Mouse (Mus musculus) cerebral cortex, adult 2 months (tissue): Measurements from ENCODE around the gene Ppbp.

Source experiments
- WGBS: fragments of 180-500 bp; shearing (Covaris S2); methylation state at CpG from one replicate; pipeline ENCODE4 v1.1.7; 2018; 5-methylcytosine and 5-hydroxymethylcytosine counted together

The Ppbp gene

GRCm38 (mm10) chr5:90768218-90768617 is at the start of gene Ppbp:
Gene Ppbp (plus strand): TSS chr5:90768518.
- 73% methylated on average over 3 of the region's 3 CpGs for WGBS

GRCm38 (mm10) chr5:90722656-90723055 is 45.7 kb upstream of the Ppbp start:
- WGBS, result 91% methylated on average over 3 of the region's 3 CpGs

GRCm38 (mm10) chr5:90728254-90728653 is 40.1 kb upstream of the Ppbp start:
- WGBS, result 83% methylated on average over 3 of the region's 3 CpGs

- WGBS, result 59% methylated on average over 4 of the region's 4 CpGs
Measured at GRCm38 (mm10) chr5:90731480-90731879, 36.8 kb upstream of the Ppbp start.

- 60% methylated on average over 4 of the region's 4 CpGs for WGBS
Measured at GRCm38 (mm10) chr5:90742029-90742428, 26.3 kb upstream of the Ppbp start.

GRCm38 (mm10) chr5:90753934-90754333 is 14.4 kb upstream of the Ppbp start:
- 96% methylated on average over 1 of the region's 1 CpGs for WGBS

GRCm38 (mm10) chr5:90758020-90758605 is 10.2 kb upstream of the Ppbp start:
- 60% methylated on average over 5 of the region's 5 CpGs for WGBS

GRCm38 (mm10) chr5:90759077-90760065 is 8.9 kb upstream of the Ppbp start, which contains the start of gene Cxcl5:
Gene Cxcl5 (plus strand): TSS chr5:90759360.
- WGBS, result 2% methylated on average over 32 of the region's 32 CpGs

- WGBS, result 44% methylated on average over 4 of the region's 4 CpGs
Measured at GRCm38 (mm10) chr5:90760303-90760702, 8.0 kb upstream of the Ppbp start.

- 75% methylated on average over 2 of the region's 2 CpGs for WGBS
Measured at GRCm38 (mm10) chr5:90760844-90761243, 7.5 kb upstream of the Ppbp start.

- WGBS, result 87% methylated on average over 3 of the region's 3 CpGs
Measured at GRCm38 (mm10) chr5:90761834-90762233, 6.5 kb upstream of the Ppbp start.

- 85% methylated on average over 12 of the region's 12 CpGs for WGBS
Measured at GRCm38 (mm10) chr5:90763912-90764665, 4.2 kb upstream of the Ppbp start.

- WGBS, result 82% methylated on average over 8 of the region's 8 CpGs
Measured at GRCm38 (mm10) chr5:90765821-90766606, 2.3 kb upstream of the Ppbp start.

GRCm38 (mm10) chr5:90771369-90771768 is 3.1 kb downstream of the Ppbp start:
- 86% methylated on average over 3 of the region's 3 CpGs for WGBS

- WGBS, result 75% methylated on average over 16 of the region's 16 CpGs
Measured at GRCm38 (mm10) chr5:90771880-90772653, 3.7 kb downstream of the Ppbp start, which contains the start of gene Pf4. Gene Pf4 (plus strand): TSS chr5:90772435.

GRCm38 (mm10) chr5:90775562-90775961 is 7.2 kb downstream of the Ppbp start:
- WGBS, result 90% methylated on average over 5 of the region's 5 CpGs

- 68% methylated on average over 10 of the region's 10 CpGs for WGBS
Measured at GRCm38 (mm10) chr5:90777621-90778020, 9.3 kb downstream of the Ppbp start.

GRCm38 (mm10) chr5:90778856-90779255 is 10.5 kb downstream of the Ppbp start:
- WGBS, result 81% methylated on average over 6 of the region's 6 CpGs

- WGBS, result 93% methylated on average over 3 of the region's 3 CpGs
Measured at GRCm38 (mm10) chr5:90783697-90784096, 15.4 kb downstream of the Ppbp start.
